Mouse (Mus musculus) hematopoietic stem cell, adult 5-6 weeks (primary cell): ENCODE measurements around the gene Plin2. TPM values are rescaled to one million over a fixed set of nuclear protein-coding genes. Genes with fewer than 3 reads are reported as not detected.

Source experiments
- ATAC-seq, 2 experiments: fragments of 125-278 bp in 1 of 2; replicated peaks in 1 of 2; 2 replicates each; pipeline ENCODE4 v1.8.0; 2016 to 2017; ENCODE audit warnings: inconsistent platforms in 2 of 2, mild to moderate bottlenecking in 2 of 2, moderate number of reproducible peaks in 2 of 2, low read depth in 1 of 2, moderate TSS enrichment in 1 of 2; ENCODE audit not compliant: low FRiP score in 2 of 2, poor library complexity in 2 of 2, severe bottlenecking in 2 of 2, insufficient read depth in 1 of 2, low TSS enrichment in 1 of 2
- total RNA-seq: library from RNA; stranded (forward); fragments of 172-1452, 232-1000 nt; gene quantifications from 2 replicates; pipeline ENCODE4 v1.2.3, GENCODE M21; 2017

The Plin2 gene
- total RNA-seq: 35.1 and 64.9 TPM in 2 replicates

DNA sequence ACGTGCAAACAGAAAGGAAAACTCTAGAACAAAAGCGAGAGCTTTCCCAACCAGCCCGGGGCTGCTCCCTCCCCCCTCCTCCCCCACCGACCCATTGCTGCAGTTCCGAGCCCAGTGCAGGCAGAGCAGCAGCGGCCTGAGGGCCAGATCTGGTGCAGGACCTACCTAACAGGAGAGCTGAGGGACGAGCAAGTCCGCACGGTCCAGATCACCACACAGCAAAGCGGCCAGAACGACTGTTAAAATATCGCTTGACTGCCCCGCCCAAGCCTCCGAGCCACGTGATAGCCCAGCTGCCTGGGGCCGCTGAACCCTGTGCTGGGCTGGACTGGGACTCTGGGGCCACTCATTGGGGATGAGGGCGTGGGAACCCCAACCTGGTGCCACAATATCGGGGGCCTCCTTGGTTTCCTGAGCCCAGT is at the start of gene Plin2:
Gene Plin2 (minus strand): TSS at position 281 of the 422 bp plus-strand sequence.
- ATAC-seq: peak; percentile 62 to 70

DNA sequence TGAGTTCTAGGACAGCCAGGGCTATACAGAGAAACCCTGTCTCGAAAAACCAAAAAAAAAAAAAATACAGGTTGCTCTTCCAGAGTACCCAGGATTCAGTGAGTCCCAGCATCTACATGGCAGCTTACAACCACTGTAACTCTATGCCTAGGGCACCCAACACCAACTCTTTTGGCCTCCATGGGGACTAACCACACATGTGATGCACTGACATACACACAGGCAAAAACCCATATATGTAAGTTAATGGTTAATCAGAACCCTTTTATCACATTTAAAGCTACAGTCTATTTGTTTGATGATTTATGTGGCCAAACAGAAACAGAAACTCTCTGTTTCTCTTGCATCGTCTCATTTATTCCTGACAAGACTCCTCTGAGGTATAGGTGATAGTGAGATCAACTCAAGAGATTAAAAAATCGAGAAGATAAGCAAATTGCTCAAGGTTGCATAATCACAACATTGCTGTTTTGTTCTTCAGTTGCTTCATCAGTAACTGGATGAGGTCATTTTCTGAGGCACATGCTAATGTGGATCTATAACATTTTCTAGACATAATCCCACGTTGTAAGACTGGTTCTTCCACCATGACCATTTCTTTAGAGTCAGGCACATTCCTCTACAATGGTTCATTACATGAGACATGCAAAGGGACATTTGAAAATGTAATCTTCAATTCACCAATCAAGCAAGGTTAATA is 49.2 kb upstream of the Plin2 start:
- no peak for ATAC-seq

DNA sequence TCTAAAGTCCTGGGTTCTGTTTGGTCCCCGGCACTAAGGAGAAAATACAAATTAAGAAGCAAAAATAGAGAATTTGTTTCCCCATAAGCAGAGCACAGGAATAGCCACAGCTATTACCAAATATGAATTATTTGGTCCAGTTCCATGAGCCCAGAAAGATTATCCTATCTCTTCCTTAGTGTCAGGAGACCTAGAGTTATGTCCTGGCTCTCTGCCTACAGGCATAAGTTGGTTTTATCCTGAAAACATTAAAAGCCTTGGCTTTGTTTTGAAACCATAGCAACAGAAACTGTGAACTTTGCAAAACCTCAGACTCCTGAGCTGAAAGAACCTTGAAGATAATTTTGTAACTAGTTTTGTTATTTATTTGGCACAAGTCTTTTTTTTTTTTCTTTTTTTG is 47.3 kb upstream of the Plin2 start:
- no peak for ATAC-seq

DNA sequence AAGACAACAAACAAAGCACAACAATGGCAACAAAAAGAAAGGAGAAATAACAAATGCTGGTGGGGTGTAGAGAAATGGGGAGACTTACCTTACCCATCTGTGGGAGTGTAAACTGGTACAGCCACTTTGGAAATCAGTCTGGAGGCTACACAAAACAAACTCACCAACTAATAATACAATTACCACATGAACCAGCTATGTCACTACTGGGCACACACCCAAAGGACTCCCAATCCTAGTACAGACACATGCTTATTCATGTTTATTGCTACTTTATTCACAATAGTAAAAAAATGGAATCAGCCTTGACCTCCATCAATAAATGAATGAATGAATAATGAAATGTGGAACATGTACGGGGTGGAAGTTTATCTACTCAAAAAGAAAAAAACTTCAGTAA is 45.5 kb upstream of the Plin2 start:
- no peak for ATAC-seq

DNA sequence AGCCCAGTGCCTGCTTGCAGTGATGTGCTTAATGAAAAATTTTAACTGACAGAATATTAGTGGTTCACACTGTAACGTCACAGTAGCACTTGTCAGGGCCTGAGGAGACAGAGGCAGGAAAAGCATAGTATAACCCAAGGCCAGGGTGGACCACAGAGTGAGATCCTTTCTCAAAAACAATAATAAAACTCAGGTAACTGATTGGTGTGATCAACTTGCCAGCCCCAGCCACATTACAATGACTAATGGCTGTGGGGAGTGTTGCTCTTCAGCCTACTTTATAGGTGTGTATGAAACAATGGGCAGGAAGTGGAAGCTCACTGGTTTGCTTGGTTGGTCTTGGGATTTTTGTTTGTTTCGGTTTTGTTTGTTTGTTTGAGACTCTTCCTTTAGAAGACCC is 43.7 kb upstream of the Plin2 start:
- ATAC-seq: no peak

DNA sequence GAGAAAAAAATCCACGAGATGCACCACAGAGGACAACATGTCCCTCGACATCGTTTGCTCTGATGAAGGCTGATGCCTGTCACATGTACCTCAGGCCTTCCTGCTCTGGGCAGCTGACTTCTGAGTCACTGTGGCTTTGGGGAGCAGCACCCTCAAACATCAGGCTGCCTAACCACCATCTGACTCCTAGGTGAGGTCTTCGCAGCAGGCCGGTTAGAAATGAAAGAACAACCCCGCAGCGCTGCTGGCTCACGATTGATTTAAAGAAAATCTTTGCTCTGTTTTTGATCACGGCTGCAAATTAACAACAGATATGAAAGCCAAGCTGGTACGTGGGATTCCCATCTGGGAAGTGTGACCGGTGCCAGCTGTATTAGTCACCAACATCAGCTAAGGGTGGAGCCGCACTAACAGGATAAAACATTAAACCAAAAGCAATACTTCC is 42.9 kb upstream of the Plin2 start:
- peak; percentile 53 to 56; a peak in 1 of 4 replicates for ATAC-seq

DNA sequence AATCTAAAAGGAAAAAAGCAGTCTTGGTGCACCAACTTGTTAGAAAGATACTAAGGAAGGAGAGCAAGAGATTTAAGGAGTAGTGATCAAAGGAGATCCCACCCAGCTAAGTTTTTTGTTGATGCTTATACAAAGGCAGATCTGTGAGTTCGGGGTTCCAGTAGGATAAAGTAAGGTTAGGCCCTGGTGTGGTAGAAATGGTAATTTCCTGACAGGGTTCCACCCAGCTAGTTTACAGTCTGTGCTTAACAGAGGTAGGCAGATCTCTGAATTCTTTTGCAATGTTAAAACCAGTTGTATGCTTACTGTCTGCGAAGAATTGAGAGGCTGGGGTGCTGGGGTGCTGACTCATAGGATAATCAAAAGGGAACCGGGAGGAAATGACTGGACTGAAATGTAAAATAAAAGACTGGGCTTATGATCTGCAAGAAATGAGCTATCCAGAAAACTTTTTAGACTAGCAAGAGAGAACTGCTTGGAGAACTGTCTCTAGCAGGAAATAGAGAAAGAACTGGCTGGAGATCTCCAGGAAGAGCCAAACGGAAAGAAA is 40.9 kb upstream of the Plin2 start:
- no peak for ATAC-seq

DNA sequence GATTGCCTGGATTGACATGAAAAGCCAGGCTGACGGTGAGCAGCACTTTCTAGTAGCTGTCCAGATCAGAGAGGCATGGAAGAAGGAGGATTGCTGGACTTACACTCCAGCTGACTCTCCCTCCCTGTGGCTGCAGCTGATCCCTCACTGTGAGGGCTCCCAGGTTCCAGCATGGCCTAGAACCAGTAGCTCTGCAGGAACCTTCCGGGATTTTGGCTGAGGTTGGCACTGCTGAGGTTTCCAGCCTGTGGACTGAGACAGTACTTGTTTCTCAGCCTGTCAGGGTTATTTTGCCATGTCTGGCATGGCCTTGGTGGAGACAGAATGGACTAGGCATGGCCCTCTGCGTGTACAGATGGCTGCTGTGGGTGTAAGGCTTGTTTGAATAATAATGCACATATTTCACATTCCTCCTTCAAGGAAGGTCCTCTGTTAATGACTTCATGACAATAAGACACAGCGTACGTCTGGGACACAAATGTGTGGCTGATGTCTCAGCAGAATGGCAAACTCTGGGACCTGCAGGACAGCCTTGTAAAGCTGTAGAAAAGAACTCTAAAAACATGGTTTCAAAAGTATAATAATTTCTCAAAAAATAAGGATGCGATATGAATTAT is 40.3 kb upstream of the Plin2 start:
- ATAC-seq: no peak

DNA sequence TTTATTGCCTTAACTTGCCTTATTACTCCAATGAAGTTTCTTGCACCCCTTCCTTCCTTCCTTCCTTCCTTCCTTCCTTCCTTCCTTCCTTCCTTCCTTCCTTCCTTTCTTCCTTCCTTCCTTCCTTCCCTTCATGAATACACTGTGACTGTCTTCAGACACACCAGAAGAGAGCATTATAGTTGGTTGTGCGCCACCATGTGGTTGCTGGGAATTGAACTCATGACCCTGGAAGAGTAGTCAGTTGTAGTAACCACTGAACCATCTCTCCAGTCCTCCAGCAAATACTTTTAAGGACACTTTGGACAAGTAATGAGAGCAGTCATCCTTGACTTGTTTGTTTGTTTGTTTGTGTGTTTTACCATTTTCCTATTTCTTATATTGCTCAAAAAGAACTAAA is 38.9 kb upstream of the Plin2 start:
- no peak for ATAC-seq

DNA sequence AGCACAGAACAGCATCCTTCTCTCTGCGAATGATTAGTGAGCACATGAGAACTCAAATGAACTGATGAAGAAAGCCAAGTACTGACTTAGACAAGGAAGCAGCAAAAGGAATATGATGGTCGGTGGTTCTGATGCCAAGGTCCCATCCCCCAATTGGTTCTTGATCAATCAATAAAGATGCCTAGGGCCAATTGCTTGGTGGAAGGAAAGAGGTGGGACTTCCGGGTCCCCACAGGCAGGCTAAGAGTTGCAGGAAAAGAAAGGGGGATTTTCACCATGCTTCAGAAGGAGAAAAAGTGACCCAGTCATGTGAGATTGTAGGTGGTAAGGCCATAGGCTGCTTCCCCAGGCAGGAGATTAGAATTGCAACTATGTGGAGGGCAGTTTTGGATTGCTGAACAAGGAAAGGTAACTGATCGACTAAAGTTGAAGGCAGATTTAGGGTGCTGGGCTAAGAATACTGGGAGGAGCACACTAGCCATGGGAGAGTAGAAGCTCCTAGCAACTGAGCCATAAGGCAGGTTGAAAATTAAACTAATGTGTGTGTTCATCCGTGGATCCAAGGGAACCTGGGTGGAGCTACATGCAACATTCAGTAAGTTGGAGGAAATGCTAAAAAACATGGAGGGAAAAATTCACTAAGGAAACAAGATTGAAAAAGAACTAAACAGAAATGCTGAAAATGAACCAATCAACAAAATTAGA is 29.5 kb upstream of the Plin2 start:
- no peak for ATAC-seq

DNA sequence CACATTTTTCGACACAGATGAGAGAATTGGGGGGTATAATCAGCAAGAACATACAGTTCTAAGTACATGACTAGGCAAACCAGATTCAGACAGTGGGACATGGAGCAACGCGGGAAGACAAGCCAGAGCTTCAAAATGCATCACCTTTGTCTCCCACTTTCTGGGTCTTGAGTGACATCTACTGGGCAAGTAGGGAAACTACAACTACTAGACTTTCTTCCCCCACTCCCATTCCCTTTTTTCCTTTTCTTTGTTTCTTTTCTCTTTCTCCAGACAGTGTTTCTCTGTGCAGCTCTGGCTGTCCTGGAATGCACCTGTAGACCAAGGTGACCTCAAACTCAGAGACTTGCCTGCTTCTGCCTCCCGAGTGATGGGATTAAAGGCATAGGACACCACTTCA is 27.0 kb upstream of the Plin2 start:
- ATAC-seq: peak; percentile 82 to 95

DNA sequence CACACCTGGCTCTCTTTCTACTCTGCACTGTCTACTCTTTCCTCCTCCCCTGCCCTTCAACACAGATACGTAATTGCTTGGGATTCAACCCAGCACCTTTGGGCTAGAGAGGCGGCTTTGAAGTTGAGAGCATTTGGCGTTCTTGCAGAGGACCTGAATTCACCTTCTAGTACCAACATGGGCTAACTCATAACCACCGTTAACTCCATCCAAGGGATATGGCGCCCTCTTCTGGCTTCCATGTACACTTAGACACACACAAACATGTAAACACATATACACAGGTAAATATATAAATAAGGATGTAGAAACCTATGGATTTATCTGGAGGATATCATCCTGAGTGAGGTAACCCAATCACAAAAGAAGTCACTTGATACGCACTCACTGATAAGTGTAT is 25.2 kb upstream of the Plin2 start:
- 0 out of 4 replicates have a peak, but pooled peaks of 1 of the 2 experiments have one; percentile 39 for ATAC-seq

DNA sequence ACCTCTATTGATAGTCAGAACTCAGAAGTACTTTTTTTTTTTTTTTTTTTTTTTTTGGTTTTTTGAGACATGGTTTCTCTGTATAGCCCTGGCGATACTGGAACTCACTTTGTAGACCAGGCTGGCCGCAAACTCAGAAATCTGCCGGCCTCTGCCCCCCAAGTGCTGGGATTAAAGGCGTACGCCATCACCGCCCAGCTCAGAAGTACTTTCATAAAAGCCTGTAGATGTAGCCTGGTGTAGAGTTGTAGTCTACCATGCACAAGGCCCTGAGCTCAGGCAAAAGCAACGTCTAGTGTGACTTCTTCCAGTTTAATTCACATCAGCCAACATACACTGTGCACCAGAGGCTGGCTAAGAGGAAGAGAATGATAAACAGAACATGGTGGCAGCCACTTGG is 23.1 kb upstream of the Plin2 start:
- no peak for ATAC-seq

DNA sequence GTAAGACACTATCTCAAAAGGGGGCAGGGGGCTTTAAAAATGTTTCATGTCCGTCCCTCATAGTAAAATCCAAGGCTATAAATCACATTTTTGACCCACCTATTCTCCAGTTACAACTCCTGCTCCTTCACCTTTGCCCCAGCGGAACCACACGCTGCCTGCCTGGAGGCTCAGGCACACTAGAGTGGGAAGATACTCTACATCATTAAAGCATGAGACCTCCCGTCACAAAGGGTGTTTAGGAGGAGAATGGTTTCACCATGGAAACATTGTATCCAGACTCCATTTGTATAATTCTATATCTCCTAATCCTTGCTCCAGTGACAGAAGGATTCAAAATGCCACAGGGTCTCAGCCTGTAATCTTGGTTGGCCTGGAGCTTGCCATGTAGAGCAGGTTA is 21.4 kb upstream of the Plin2 start:
- no peak for ATAC-seq

DNA sequence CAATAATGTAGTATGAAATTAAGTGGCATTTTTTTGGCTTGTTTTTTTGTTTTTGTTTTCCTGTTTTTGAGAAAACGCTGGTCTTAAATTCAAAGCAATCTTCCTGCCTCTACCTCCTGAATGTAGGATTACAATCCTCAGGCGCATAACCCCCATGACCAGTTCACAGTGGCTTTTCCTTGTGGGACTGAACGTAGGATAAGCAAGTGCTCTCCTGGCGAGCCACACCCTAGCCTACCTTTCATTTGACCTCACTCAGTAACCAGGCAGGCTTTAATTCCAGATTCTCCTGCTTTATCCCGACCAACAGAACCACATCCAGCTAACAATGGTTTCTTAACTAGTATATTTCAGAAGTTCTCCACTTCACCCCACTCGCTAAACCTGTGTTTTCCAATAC is 20.9 kb upstream of the Plin2 start:
- no peak for ATAC-seq

DNA sequence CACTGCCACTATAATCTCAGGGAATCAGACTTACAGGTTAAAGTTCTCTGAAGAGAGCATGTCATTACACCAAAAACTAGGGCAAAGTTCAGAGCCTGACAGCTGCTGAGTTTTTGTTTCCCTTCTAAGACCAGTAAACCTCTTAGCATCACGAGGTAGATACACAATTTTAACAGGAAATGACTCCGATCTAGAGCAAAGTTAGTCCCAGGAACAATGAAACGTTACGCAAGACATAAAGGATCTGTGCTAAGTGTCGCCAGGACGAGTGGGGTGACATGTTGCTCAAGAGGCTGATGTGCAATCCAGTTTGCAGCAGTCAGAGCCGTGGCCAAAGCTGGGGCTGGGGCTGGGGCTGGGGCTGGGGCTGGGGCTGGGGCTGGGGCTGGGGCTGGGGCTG is 20.3 kb upstream of the Plin2 start:
- ATAC-seq: peak; percentile 55 to 90; a peak in 2 of 4 replicates

DNA sequence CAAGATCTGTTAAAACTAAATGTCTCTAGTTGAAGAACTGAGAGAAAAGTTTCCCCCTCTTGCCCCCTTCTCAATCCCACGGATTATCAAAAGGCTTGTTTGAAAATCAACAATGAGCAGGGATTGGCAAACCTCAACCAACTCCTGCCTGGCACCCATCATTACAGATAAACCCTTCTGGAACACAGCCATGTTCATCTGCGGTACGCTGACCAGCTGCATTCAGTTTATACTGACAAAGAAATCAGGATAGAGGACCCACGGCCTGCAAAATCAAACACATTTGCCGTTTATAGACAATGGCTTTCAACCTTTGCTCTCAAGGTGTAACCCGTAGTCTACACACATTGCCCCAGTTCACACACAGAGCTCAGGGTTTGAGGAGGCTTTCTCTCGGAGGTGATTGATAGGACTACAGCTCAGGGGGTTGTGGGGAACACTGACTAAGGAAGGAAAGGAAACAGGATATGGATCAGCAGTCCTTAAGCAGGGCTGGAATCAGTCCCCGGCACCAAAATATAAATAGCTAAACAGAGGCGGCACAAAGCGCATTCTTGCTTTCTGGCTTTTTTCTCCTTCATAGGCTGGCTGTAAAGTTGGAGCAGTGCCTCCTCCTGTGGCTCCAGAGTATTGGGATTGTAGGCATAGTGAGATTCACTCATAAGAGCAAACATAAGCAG is 19.3 kb upstream of the Plin2 start:
- ATAC-seq: no peak

DNA sequence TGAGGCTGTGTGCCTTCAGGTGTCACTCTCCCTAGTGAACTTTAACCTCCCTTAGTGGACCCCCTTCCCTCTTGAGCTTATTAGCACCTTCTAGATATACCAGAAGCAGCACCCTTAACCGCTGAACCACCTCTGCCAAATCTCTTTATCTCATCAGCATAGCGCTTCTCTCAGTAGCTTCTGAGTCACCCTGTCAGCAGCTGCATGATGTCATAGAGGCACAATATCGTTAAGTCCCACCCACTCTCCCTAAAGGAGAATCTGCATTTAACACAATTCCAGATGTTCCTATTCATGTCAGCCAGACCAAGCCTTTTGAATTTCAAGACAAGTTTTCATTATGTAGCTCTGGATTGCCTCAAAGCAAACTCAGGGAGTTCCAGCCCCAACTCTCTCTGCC is 16.7 kb upstream of the Plin2 start:
- ATAC-seq: no peak
